Mouse (Mus musculus): Measurements from ENCODE around the gene Ddx51.
A peak's percentile ranks its signal among the peaks of the same experiment; 100 is the strongest.

The Ddx51 gene

GRCm38 (mm10) chr5:110652719-110653648, at the start of gene Ddx51, which contains the start of gene Noc4l:
Gene Ddx51, plus strand, starts transcription at chr5:110653451.
Gene Noc4l, minus strand, starts transcription at chr5:110653417.
- peak; percentile 94 to 95 for DNase-seq

- DNase-seq: no peak
Observed at GRCm38 (mm10) chr5:110604311-110604710, 48.9 kb upstream of the Ddx51 start.

GRCm38 (mm10) chr5:110605531-110606221, 47.6 kb upstream of the Ddx51 start:
- DNase-seq: no peak

- no peak for DNase-seq
Observed at GRCm38 (mm10) chr5:110607767-110608166, 45.5 kb upstream of the Ddx51 start.

- DNase-seq: no peak
Observed at GRCm38 (mm10) chr5:110608336-110608735, 44.9 kb upstream of the Ddx51 start.

GRCm38 (mm10) chr5:110608941-110609340, 44.3 kb upstream of the Ddx51 start:
- DNase-seq: no peak

- no peak for DNase-seq
Observed at GRCm38 (mm10) chr5:110609425-110609824, 43.8 kb upstream of the Ddx51 start.

- no peak for DNase-seq
Observed at GRCm38 (mm10) chr5:110609868-110610267, 43.4 kb upstream of the Ddx51 start.

GRCm38 (mm10) chr5:110610484-110610883, 42.8 kb upstream of the Ddx51 start:
- no peak for DNase-seq

GRCm38 (mm10) chr5:110611435-110612158, 41.7 kb upstream of the Ddx51 start:
- DNase-seq: no peak

- DNase-seq: no peak
Observed at GRCm38 (mm10) chr5:110619226-110619625, 34.0 kb upstream of the Ddx51 start.

- no peak for DNase-seq
Observed at GRCm38 (mm10) chr5:110624319-110624718, 28.9 kb upstream of the Ddx51 start.

GRCm38 (mm10) chr5:110627351-110627750, 25.9 kb upstream of the Ddx51 start:
- DNase-seq: no peak

- no peak for DNase-seq
Observed at GRCm38 (mm10) chr5:110628156-110628555, 25.1 kb upstream of the Ddx51 start.

GRCm38 (mm10) chr5:110629525-110630120, 23.6 kb upstream of the Ddx51 start:
- DNase-seq: no peak

- no peak for DNase-seq
Observed at GRCm38 (mm10) chr5:110635951-110636707, 17.1 kb upstream of the Ddx51 start.

GRCm38 (mm10) chr5:110638306-110639074, 14.8 kb upstream of the Ddx51 start:
- DNase-seq: no peak

- DNase-seq: peak; percentile 67 to 68
Observed at GRCm38 (mm10) chr5:110639459-110639858, 13.8 kb upstream of the Ddx51 start.

- no peak for DNase-seq
Observed at GRCm38 (mm10) chr5:110646377-110646776, 6.9 kb upstream of the Ddx51 start.

- DNase-seq: no peak
Observed at GRCm38 (mm10) chr5:110653686-110654085, 435 bp downstream of the Ddx51 start.

GRCm38 (mm10) chr5:110659682-110660081, 6.4 kb downstream of the Ddx51 start:
- no peak for DNase-seq

All from thymus, postnatal 36 days (tissue).